In genomic region chr4:109420138-109420795, GRCm38 (mm10) we compare ENCODE assay signal across 9 mouse cellular contexts. TPM values are rescaled to one million over a fixed set of nuclear protein-coding genes. Genes with fewer than 3 reads are reported as not detected.
DNase-seq lines count a peak whose midpoint lies in the region; ATAC-seq and TF ChIP-seq lines count a peak whose summit lies in the region.
"Had no signal": no experiment of that assay in that cellular context is flagged by ENCODE, and none has a peak within 500 bp of the region (broad histone marks: within the 10 kb centered on the region; RNA-seq: fewer than 3 reads in every experiment).

No protein-coding gene starts in this region.

- no peaks in the 10 kb centered on the region for H3K9me3 ChIP-seq in midbrain, embryonic 11.5 days (ENCODE audit: control insufficient read depth, low read length)
- no peaks in the 10 kb centered on the region for H3K9me3 ChIP-seq in midbrain, embryonic 16.5 days (replicated peaks; ENCODE audit: control insufficient read depth, low read length, poor library complexity, severe bottlenecking)
- H3K9me3 ChIP-seq in liver, embryonic 12.5 days (replicated peaks), result no peaks in the 10 kb centered on the region
- H3K9me3 ChIP-seq in forebrain, postnatal 0 days (ENCODE audit: low read length), result no peaks in the 10 kb centered on the region

- H3K4me2 ChIP-seq in midbrain, embryonic 11.5 days, result no peak overlapping the region
- H3K4me2 ChIP-seq in midbrain, embryonic 16.5 days (ENCODE audit: low read length), result no peak overlapping the region
- H3K4me2 ChIP-seq in liver, embryonic 12.5 days, result no peak overlapping the region
- H3K4me2 ChIP-seq in forebrain, postnatal 0 days (ENCODE audit: low read depth), result no peak overlapping the region

- H3K36me3 ChIP-seq in midbrain, embryonic 11.5 days (ENCODE audit: control insufficient read depth, insufficient read depth, low read length), result no peaks in the 10 kb centered on the region
- no peaks in the 10 kb centered on the region for H3K36me3 ChIP-seq in midbrain, embryonic 16.5 days (ENCODE audit: control insufficient read depth, insufficient read depth, low read length)
- peaks cover 10% of the 10 kb centered on the region; the same call in 1 of the 2 replicates for H3K36me3 ChIP-seq in liver, embryonic 12.5 days
- H3K36me3 ChIP-seq in splenic B cell, adult 2 months (ENCODE audit: control insufficient read depth, insufficient read depth, low read length, poor library complexity, severe bottlenecking), result no peaks in the 10 kb centered on the region
- no peaks in the 10 kb centered on the region for H3K36me3 ChIP-seq in forebrain, postnatal 0 days (ENCODE audit: insufficient read depth)

- 0 out of 2 replicates have a peak, but pooled peaks cover 2% of the 10 kb centered on the region for H3K4me1 ChIP-seq in midbrain, embryonic 11.5 days (ENCODE audit: control insufficient read depth, insufficient read depth, low read length)
- no peaks in the 10 kb centered on the region for H3K4me1 ChIP-seq in midbrain, embryonic 16.5 days (ENCODE audit: control insufficient read depth, insufficient read depth, low read length)
- peaks cover 23% of the 10 kb centered on the region for H3K4me1 ChIP-seq in liver, embryonic 12.5 days
- no peaks in the 10 kb centered on the region for H3K4me1 ChIP-seq in forebrain, postnatal 0 days (ENCODE audit: insufficient read depth)

- DNase-seq in adrenal gland, postnatal 10 days, result peak; percentile 49
- DNase-seq in adrenal gland, adult 2 months, result no peak
- no peak for DNase-seq in midbrain, embryonic 11.5 days (ENCODE audit: low spot score, missing footprints)
- peak; percentile 27 for DNase-seq in splenic B cell, adult 2 months (ENCODE audit: low read depth, low spot score)
- no peak for DNase-seq in forebrain, postnatal 0 days
- DNase-seq in left cerebral cortex, postnatal 25 days (ENCODE audit: low spot score in 2 of 2), result no peak
- DNase-seq: cerebellum, adult 8-10 months had no signal

- H3K4me3 ChIP-seq in midbrain, embryonic 11.5 days (ENCODE audit: low read depth, low read length), result no peak overlapping the region
- H3K4me3 ChIP-seq in midbrain, embryonic 16.5 days (ENCODE audit: low read depth, low read length), result no peak overlapping the region
- H3K4me3 ChIP-seq in liver, embryonic 12.5 days, result no peak overlapping the region
- no peak overlapping the region for H3K4me3 ChIP-seq in forebrain, postnatal 0 days (ENCODE audit: low read depth, low read length)

- H3K27ac ChIP-seq in midbrain, embryonic 11.5 days (ENCODE audit: low read depth, low read length), result no peak overlapping the region
- no peak overlapping the region for H3K27ac ChIP-seq in midbrain, embryonic 16.5 days (ENCODE audit: low read length)
- peak overlapping the region; percentile 36; the same call in 1 of the 2 replicates for H3K27ac ChIP-seq in liver, embryonic 12.5 days
- no peak overlapping the region for H3K27ac ChIP-seq in forebrain, postnatal 0 days (ENCODE audit: low read depth, low read length)

- 75% methylated on average over 8 of the region's 8 CpGs for WGBS in midbrain, embryonic 11.5 days
- WGBS in midbrain, embryonic 16.5 days, result 76% methylated on average over 8 of the region's 8 CpGs
- 64% methylated on average over 8 of the region's 8 CpGs for WGBS in liver, embryonic 12.5 days (ENCODE audit: insufficient replicate concordance)
- 73% methylated on average over 8 of the region's 8 CpGs for WGBS in forebrain, postnatal 0 days

- H3K27me3 ChIP-seq in midbrain, embryonic 11.5 days (ENCODE audit: control insufficient read depth, insufficient read depth, low read length), result no peaks in the 10 kb centered on the region
- no peaks in the 10 kb centered on the region for H3K27me3 ChIP-seq in midbrain, embryonic 16.5 days (ENCODE audit: control insufficient read depth, insufficient read depth, low read depth, low read length)
- H3K27me3 ChIP-seq in liver, embryonic 12.5 days (replicated peaks), result no peaks in the 10 kb centered on the region
- no peaks in the 10 kb centered on the region for H3K27me3 ChIP-seq in splenic B cell, adult 2 months (ENCODE audit: control insufficient read depth, insufficient read depth, low read length, poor library complexity, severe bottlenecking)
- no peaks in the 10 kb centered on the region for H3K27me3 ChIP-seq in forebrain, postnatal 0 days (ENCODE audit: insufficient read depth, low read length)

- ATAC-seq in midbrain, embryonic 11.5 days (ENCODE audit: low FRiP score), result peak; percentile 35; the same call in 1 of the 2 replicates
- no peak for ATAC-seq in midbrain, embryonic 16.5 days
- peak; percentile 31; the same call in 1 of the 2 replicates for ATAC-seq in liver, embryonic 12.5 days
- ATAC-seq in forebrain, postnatal 0 days, result no peak

- no peak overlapping the region for H3K9ac ChIP-seq in midbrain, embryonic 11.5 days (ENCODE audit: low read length)
- H3K9ac ChIP-seq in midbrain, embryonic 16.5 days (ENCODE audit: low read depth, low read length), result no peak overlapping the region
- no peak overlapping the region for H3K9ac ChIP-seq in liver, embryonic 12.5 days
- no peak overlapping the region for H3K9ac ChIP-seq in forebrain, postnatal 0 days

- intact Hi-C loops in left cerebral cortex, postnatal 25 days (cut with DNase I), result no loop called here

- no peak for TF ChIP-seq CTCF in forebrain, postnatal 0 days (IDR thresholded peaks at IDR 0.05; ENCODE audit: low read depth)

RNA-seq across cellular contexts. Expression of gene Ttc39a, which starts 13.8 kb away (rescaled TPM):
- total RNA-seq in adrenal gland, postnatal 10 days (2021), result 1 to 10 TPM; 5.3 to 5.8 TPM
- total RNA-seq in adrenal gland, adult 2 months (2021), result 1 to 10 TPM; 3.4 to 8.7 TPM
- polyA plus RNA-seq in adrenal gland, adult 2 months (2012; rRNA removed), result 8.6 and 8.8 TPM in 2 replicates
- 2.2 TPM in 2 replicates for polyA plus RNA-seq in midbrain, embryonic 11.5 days (2014; fragmentation: Nextera tagmentation; extraction: Ambion mirVana)
- polyA plus RNA-seq in midbrain, embryonic 16.5 days (2015; fragmentation: Nextera tagmentation; extraction: Ambion mirVana), result 2.8 and 2.9 TPM in 2 replicates
- 12.9 and 13.7 TPM in 2 replicates for polyA plus RNA-seq in liver, embryonic 12.5 days (2016; fragmentation: Nextera tagmentation; extraction: Ambion mirVana)
- total RNA-seq in forebrain, postnatal 0 days (2014; rRNA removed), result 1.5 and 4.5 TPM in 2 replicates
- 1.1 and 1.9 TPM in 2 replicates for polyA plus RNA-seq in forebrain, postnatal 0 days (2015; fragmentation: Nextera tagmentation; extraction: Ambion mirVana)
- total RNA-seq in left cerebral cortex, postnatal 25 days (2021), result 1 to 10 TPM; 2.0 to 3.9 TPM

Comparison
In these comparisons a context has a peak if more than half of its experiments do, and no peak if none do; other contexts are left out.
1. DNase-seq: peak in adrenal gland, postnatal 10 days (single experiment) and splenic B cell, adult 2 months (single experiment); none in adrenal gland, adult 2 months (single experiment), midbrain, embryonic 11.5 days (single experiment), forebrain, postnatal 0 days (single experiment) and left cerebral cortex, postnatal 25 days (0 of 2).
2. ATAC-seq: peak in midbrain, embryonic 11.5 days (single experiment) and liver, embryonic 12.5 days (single experiment); none in midbrain, embryonic 16.5 days (single experiment) and forebrain, postnatal 0 days (single experiment).